Mouse (Mus musculus) MEL (cell line): ENCODE measurements around the gene Gm20390. TPM values are rescaled to one million over a fixed set of nuclear protein-coding genes. Genes with fewer than 3 reads are reported as not detected.

Experiments
- DNase-seq: peaks from one replicate; pipeline ENCODE4 v3.0.0; 2011; ENCODE audit warnings: low read depth, low spot score
- H3K27ac ChIP-seq: 2 replicates; pipeline ENCODE4 v1.5.1; 2012; ENCODE audit warnings: low read depth, mild to moderate bottlenecking, control low read depth, low read length, moderate library complexity; ENCODE audit not compliant: control insufficient read depth
- H3K27me3 ChIP-seq, 2 experiments: fragments of 150-350 bp in 1 of 2; sonication (generic) in 1 of 2; 2 replicates each; pipeline ENCODE4 v1.6.1; 2012; ENCODE audit warnings: low read length in 2 of 2, mild to moderate bottlenecking in 2 of 2, improper control_type of control experiment in 1 of 2, moderate library complexity in 1 of 2; ENCODE audit not compliant: insufficient read depth in 2 of 2, control insufficient read depth in 1 of 2
- H3K36me3 ChIP-seq, 2 experiments: 2 replicates each; pipeline ENCODE4 v1.6.1; 2012 to 2014; ENCODE audit warnings: low read length in 2 of 2, improper control_type of control experiment in 1 of 2, inconsistent platforms in 1 of 2, mild to moderate bottlenecking in 1 of 2; ENCODE audit not compliant: insufficient read depth in 2 of 2, control insufficient read depth in 1 of 2
- H3K4me1 ChIP-seq, 2 experiments: fragments of 150-350 bp in 1 of 2; sonication (generic) in 1 of 2; 2 replicates each; pipeline ENCODE4 v1.6.1; 2012; ENCODE audit warnings: low read length in 2 of 2, improper control_type of control experiment in 1 of 2, mild to moderate bottlenecking in 1 of 2; ENCODE audit not compliant: insufficient read depth in 2 of 2, control insufficient read depth in 1 of 2
- H3K4me3 ChIP-seq, 2 experiments: fragments of 150-350 bp in 1 of 2; sonication (generic) in 1 of 2; 2 replicates each; pipeline ENCODE4 v1.5.1; 2012; ENCODE audit warnings: low read depth in 2 of 2, low read length in 2 of 2, mild to moderate bottlenecking in 2 of 2, moderate library complexity in 2 of 2, control low read depth in 1 of 2, improper control_type of control experiment in 1 of 2; ENCODE audit not compliant: control insufficient read depth in 1 of 2, insufficient read depth in 1 of 2
- H3K79me2 ChIP-seq: 2 replicates; pipeline ENCODE4 v1.6.1; 2012; ENCODE audit warnings: mild to moderate bottlenecking, low read length, moderate library complexity; ENCODE audit not compliant: control insufficient read depth, poor library complexity, insufficient read depth
- H3K9ac ChIP-seq: 2 replicates; pipeline ENCODE4 v1.6.1; 2012; ENCODE audit warnings: low read depth, mild to moderate bottlenecking, control low read depth, low read length, moderate library complexity; ENCODE audit not compliant: control insufficient read depth, poor library complexity, severe bottlenecking
- H3K9me3 ChIP-seq: fragments of 150-350 bp; sonication (generic); replicated peaks from 2 replicates; pipeline ENCODE4 v1.6.1; 2012; ENCODE audit warnings: mild to moderate bottlenecking, low read length, improper control_type of control experiment, moderate library complexity; ENCODE audit not compliant: insufficient read depth
- BHLHE40 ChIP-seq: IDR thresholded peaks from 2 replicates; pipeline ENCODE4 v1.6.1; 2012; ENCODE audit warnings: low read depth, mild to moderate bottlenecking, inconsistent platforms, low read length, improper control_type of control experiment, borderline replicate concordance
- CHD1 ChIP-seq: IDR thresholded peaks from 2 replicates; pipeline ENCODE4 v1.6.1; 2012; ENCODE audit warnings: low read depth, mild to moderate bottlenecking, inconsistent platforms, low read length, improper control_type of control experiment
- CTCF ChIP-seq, 3 experiments: IDR thresholded peaks in 2 of 3; conservative IDR thresholded peaks in 1 of 3; 2 replicates each; pipeline ENCODE4 v1.5.1; 2011 to 2012; ENCODE audit warnings: low read length in 3 of 3, low read depth in 2 of 3, mild to moderate bottlenecking in 2 of 3, improper control_type of control experiment in 1 of 3, inconsistent platforms in 1 of 3, mixed read lengths in 1 of 3, moderate library complexity in 1 of 3; ENCODE audit not compliant: control insufficient read depth in 1 of 3, insufficient read depth in 1 of 3, poor library complexity in 1 of 3, severe bottlenecking in 1 of 3
- E2F4 ChIP-seq: IDR thresholded peaks from 2 replicates; pipeline ENCODE4 v1.6.1; 2011; ENCODE audit warnings: low read depth, low read length, improper control_type of control experiment, borderline replicate concordance
- ELF1 ChIP-seq: IDR thresholded peaks from 2 replicates; pipeline ENCODE4 v1.6.1; 2014; ENCODE audit warnings: low read depth, mild to moderate bottlenecking, inconsistent platforms, low read length, improper control_type of control experiment, moderate library complexity
- EP300 ChIP-seq, 2 experiments: IDR thresholded peaks; 2 replicates each; pipeline ENCODE4 v1.6.1; 2011; ENCODE audit warnings: improper control_type of control experiment in 2 of 2, low read length in 2 of 2, low read depth in 1 of 2, mild to moderate bottlenecking in 1 of 2
- GABPA ChIP-seq: IDR thresholded peaks from 2 replicates; pipeline ENCODE4 v1.6.1; 2012; ENCODE audit warnings: low read depth, mild to moderate bottlenecking, inconsistent platforms, low read length, improper control_type of control experiment, moderate library complexity
- GATA1 ChIP-seq: IDR thresholded peaks from 2 replicates; pipeline ENCODE4 v1.6.1; 2011; ENCODE audit warnings: low read depth, low read length, improper control_type of control experiment
- JUND ChIP-seq: IDR thresholded peaks from 2 replicates; pipeline ENCODE4 v1.6.1; 2011; ENCODE audit warnings: low read depth, mild to moderate bottlenecking, improper control_type of control experiment, low read length
- KAT2A ChIP-seq: conservative IDR thresholded peaks from 2 replicates; pipeline ENCODE4 v1.6.1; 2012; ENCODE audit warnings: low read depth, low read length, improper control_type of control experiment, inconsistent platforms
- MAFK ChIP-seq: IDR thresholded peaks from 2 replicates; pipeline ENCODE4 v1.6.1; 2011; ENCODE audit warnings: low read depth, mild to moderate bottlenecking, low read length, improper control_type of control experiment, borderline replicate concordance
- MAX ChIP-seq: IDR thresholded peaks from 2 replicates; pipeline ENCODE4 v1.6.1; 2011; ENCODE audit warnings: low read length, improper control_type of control experiment
- MAZ ChIP-seq: IDR thresholded peaks from 2 replicates; pipeline ENCODE4 v1.6.1; 2012; ENCODE audit warnings: low read depth, mild to moderate bottlenecking, inconsistent platforms, low read length, improper control_type of control experiment
- MEF2A ChIP-seq: IDR thresholded peaks from 2 replicates; pipeline ENCODE4 v1.6.1; 2014; ENCODE audit warnings: low read depth, mild to moderate bottlenecking, inconsistent platforms, low read length, improper control_type of control experiment; ENCODE audit not compliant: poor library complexity, insufficient replicate concordance, severe bottlenecking; ENCODE audit errors: extremely low read depth
- MXI1 ChIP-seq: IDR thresholded peaks from 2 replicates; pipeline ENCODE4 v1.6.1; 2011; ENCODE audit warnings: mild to moderate bottlenecking, low read depth, low read length, improper control_type of control experiment
- MYC ChIP-seq: IDR thresholded peaks from 2 replicates; pipeline ENCODE4 v1.6.1; 2011; ENCODE audit warnings: low read depth, mild to moderate bottlenecking, low read length, improper control_type of control experiment, moderate library complexity
- NELFE ChIP-seq: IDR thresholded peaks from 2 replicates; pipeline ENCODE4 v1.6.1; 2011; ENCODE audit warnings: low read depth, low read length, improper control_type of control experiment
- POLR2A ChIP-seq, 2 experiments: IDR thresholded peaks; 2 replicates each; pipeline ENCODE4 v1.6.1; 2011 to 2012; ENCODE audit warnings: low read length in 2 of 2, mild to moderate bottlenecking in 2 of 2, control low read depth in 1 of 2, improper control_type of control experiment in 1 of 2, low read depth in 1 of 2, moderate library complexity in 1 of 2; ENCODE audit not compliant: control insufficient read depth in 1 of 2, insufficient read depth in 1 of 2, poor library complexity in 1 of 2
- RAD21 ChIP-seq: IDR thresholded peaks from 2 replicates; pipeline ENCODE4 v1.6.1; 2011; ENCODE audit warnings: mild to moderate bottlenecking, low read depth, low read length, improper control_type of control experiment
- RCOR1 ChIP-seq: IDR thresholded peaks from 2 replicates; pipeline ENCODE4 v1.6.1; 2012; ENCODE audit warnings: low read depth, mild to moderate bottlenecking, inconsistent platforms, low read length, improper control_type of control experiment
- SMC3 ChIP-seq: IDR thresholded peaks from 2 replicates; pipeline ENCODE4 v1.6.1; 2011; ENCODE audit warnings: low read depth, low read length, improper control_type of control experiment
- TAL1 ChIP-seq: IDR thresholded peaks from 2 replicates; pipeline ENCODE4 v1.6.1; 2012; ENCODE audit warnings: mild to moderate bottlenecking, inconsistent platforms, low read length, moderate library complexity, mixed read lengths
- TBP ChIP-seq: IDR thresholded peaks from 2 replicates; pipeline ENCODE4 v1.8.0; 2011; ENCODE audit warnings: low read depth, low read length, improper control_type of control experiment
- TCF12 ChIP-seq: IDR thresholded peaks from 2 replicates; pipeline ENCODE4 v1.6.1; 2014; ENCODE audit warnings: low read depth, mild to moderate bottlenecking, inconsistent platforms, low read length, improper control_type of control experiment, moderate library complexity
- UBTF ChIP-seq: IDR thresholded peaks from 2 replicates; pipeline ENCODE4 v1.6.1; 2012; ENCODE audit warnings: low read depth, mild to moderate bottlenecking, inconsistent platforms, low read length, improper control_type of control experiment, moderate library complexity, borderline replicate concordance; ENCODE audit not compliant: insufficient read depth
- ZC3H11A ChIP-seq: IDR thresholded peaks from 2 replicates; pipeline ENCODE4 v1.6.1; 2012; ENCODE audit warnings: low read depth, mild to moderate bottlenecking, inconsistent platforms, low read length, improper control_type of control experiment
- ZNF384 ChIP-seq: IDR thresholded peaks from 2 replicates; pipeline ENCODE4 v1.6.1; 2012; ENCODE audit warnings: low read depth, mild to moderate bottlenecking, inconsistent platforms, low read length, improper control_type of control experiment
- polyA plus RNA-seq, 2 experiments: library from polyadenylated mRNA; stranded (reverse) in 1 of 2; unstranded in 1 of 2; fragments of >175 nt in 1 of 2; fragments of >200 nt in 1 of 2; gene quantifications; 2 replicates each; pipeline versions ENCODE4 v1.2.1 to v1.2.4; 2012; ENCODE audit warnings: low replicate concordance in 2 of 2, low read depth in 1 of 2; ENCODE audit not compliant: insufficient read length in 2 of 2, insufficient read depth in 1 of 2, missing spikeins in 1 of 2
- total RNA-seq: library from RNA; depleted of rRNA; stranded (reverse); fragments of 300-350 nt; gene quantifications from 2 replicates; pipeline ENCODE4 v1.2.3, GENCODE M21; 2012

Gm20390 gene
- total and polyA plus RNA-seq, 3 experiments = 673 to 760 TPM; not detected in 1

DNA sequence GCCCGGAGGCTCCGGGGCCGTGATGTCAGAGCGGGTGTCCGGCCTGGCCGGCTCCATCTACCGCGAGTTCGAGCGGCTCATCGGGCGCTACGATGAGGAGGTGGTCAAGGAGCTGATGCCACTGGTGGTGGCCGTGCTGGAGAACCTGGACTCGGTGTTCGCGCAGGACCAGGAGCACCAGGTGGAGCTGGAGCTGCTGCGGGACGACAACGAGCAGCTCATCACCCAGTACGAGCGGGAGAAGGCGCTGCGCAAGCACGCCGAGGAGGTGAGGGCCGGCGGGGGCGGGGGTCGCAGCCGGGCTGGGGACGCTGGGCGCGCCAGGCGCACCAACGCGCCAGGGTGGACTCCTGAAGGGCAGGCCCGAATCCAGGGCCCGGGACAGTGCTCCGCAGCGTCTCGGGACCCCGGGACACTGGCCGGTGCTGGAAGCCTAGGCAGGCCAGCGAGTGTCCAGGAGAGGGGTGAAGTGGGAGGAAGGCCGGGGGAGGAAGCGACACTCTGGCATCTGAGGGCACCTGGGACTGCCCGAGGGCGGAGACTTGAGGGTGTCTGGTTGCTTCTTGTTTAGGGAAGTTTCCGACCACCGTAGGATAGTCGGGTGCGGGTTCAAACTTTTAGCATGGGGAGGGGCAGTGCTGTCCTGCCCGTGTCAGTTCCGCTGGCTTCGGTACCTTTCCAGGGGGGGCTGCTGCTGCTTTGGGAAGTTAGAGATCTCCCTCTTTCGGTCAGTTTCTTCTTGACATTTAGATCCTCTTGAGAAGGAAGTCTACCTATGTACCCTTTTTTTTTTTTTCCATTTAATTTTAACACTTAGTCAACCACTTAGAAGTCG lies 28.4 kb upstream of the Gm20390 start:
- peaks cover 44% of the 10 kb centered on the region for H3K79me2 ChIP-seq
- peak; percentile 83 for DNase-seq
- H3K27me3 ChIP-seq = no peaks in the 10 kb centered on the region
- H3K27ac ChIP-seq = peak overlapping the region; percentile 67
- H3K4me1 ChIP-seq = peaks cover 6 to 15% of the 10 kb centered on the region in 2 experiments
- H3K4me3 ChIP-seq = peak overlapping the region; percentile 85 to 99
- H3K9me3 ChIP-seq = no peaks in the 10 kb centered on the region
- H3K36me3 ChIP-seq = peaks cover 0 to 12% of the 10 kb centered on the region in 2 experiments; a peak in 2 of 4 replicates
- no peak for TF ChIP-seq ZC3H11A
- TF ChIP-seq ELF1 = peak; percentile 66; the same call in 1 of the 2 replicates
- TF ChIP-seq TCF12 = 0 out of 2 replicates have a peak, but pooled peaks have one; percentile 15
- no peak for TF ChIP-seq E2F4
- 0 out of 2 replicates have a peak, but pooled peaks have one; percentile 15 for TF ChIP-seq MXI1
- 0 out of 2 replicates have a peak, but pooled peaks have one; percentile 16 for TF ChIP-seq MYC
- 0 out of 6 replicates have a peak, but pooled peaks of 1 of the 3 experiments have one; percentile 5 for TF ChIP-seq CTCF (IDR thresholded peaks at IDR 0.05 in 2 of 3, conservative IDR thresholded peaks at IDR 0.05 in 1 of 3; ENCODE audit: control insufficient read depth in 1 of 3, insufficient read depth in 1 of 3, low read depth in 2 of 3, low read length in 3 of 3, poor library complexity in 1 of 3, severe bottlenecking in 1 of 3)
- TF ChIP-seq UBTF = 0 out of 2 replicates have a peak, but pooled peaks have one; percentile 93
- TF ChIP-seq EP300 (IDR thresholded peaks at IDR 0.05; ENCODE audit: low read depth in 1 of 2, low read length in 2 of 2) = 0 out of 4 replicates have a peak, but pooled peaks of 1 of the 2 experiments have one; percentile 15
- peak; percentile 38; the same call in 1 of the 2 replicates for TF ChIP-seq NELFE
- TF ChIP-seq RAD21 = no peak
- peak; percentile 73 for TF ChIP-seq ZNF384
- TF ChIP-seq GATA1 = no peak
- 0 out of 2 replicates have a peak, but pooled peaks have one; percentile 78 for TF ChIP-seq CHD1
- TF ChIP-seq TBP = peak; percentile 50; the same call in 1 of the 2 replicates
- peak overlapping the region; percentile 97 for H3K9ac ChIP-seq

DNA sequence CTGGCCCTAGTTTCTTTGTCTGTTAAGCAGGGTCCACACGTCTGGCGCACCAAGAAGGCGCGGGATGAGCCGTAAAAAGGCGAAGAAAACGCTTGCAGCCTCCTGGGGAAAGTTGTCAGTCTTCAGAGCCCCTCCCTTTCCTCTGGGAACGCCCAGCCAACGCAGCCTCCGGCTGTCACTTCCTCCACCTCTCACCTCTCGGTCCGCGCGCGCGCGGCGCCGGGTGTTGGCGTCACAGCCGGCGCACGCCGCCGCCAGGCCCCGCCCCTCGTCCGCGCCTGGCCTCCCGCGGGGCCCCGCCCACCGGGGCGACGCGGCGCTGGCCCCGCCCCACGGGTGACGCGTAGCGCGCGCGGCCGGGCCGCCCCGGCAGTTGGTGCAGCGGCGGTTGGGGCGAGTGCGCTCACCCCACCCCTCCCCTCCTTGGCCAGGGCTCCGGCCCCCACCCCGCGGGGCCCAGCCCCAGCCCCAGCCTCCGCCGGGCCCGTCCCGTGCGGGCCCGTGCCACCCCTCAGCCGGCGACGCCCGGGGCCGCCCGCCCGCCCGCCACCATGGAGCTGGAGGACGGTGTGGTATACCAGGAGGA lies 27.7 kb upstream of the Gm20390 start, which contains the start of gene Spag9:
TSS of gene Spag9 (plus strand) at position 372 of the 586 bp plus-strand sequence.
- peaks cover 0 to 12% of the 10 kb centered on the region in 2 experiments; a peak in 2 of 4 replicates for H3K36me3 ChIP-seq
- peaks cover 42% of the 10 kb centered on the region for H3K79me2 ChIP-seq
- H3K27ac ChIP-seq = peak within 1 kb of the TSS; percentile 91
- DNase-seq = peak; percentile 98
- H3K4me1 ChIP-seq = peaks cover 6 to 15% of the 10 kb centered on the region in 2 experiments
- peak within 1 kb of the TSS; percentile 97 for H3K9ac ChIP-seq
- no peaks in the 10 kb centered on the region for H3K9me3 ChIP-seq
- H3K4me3 ChIP-seq = peak within 1 kb of the TSS; percentile 85 to 99
- no peaks in the 10 kb centered on the region for H3K27me3 ChIP-seq
- TF ChIP-seq UBTF (no peak), TCF12 (peak; percentile 65), MYC (0 out of 2 replicates have a peak, but pooled peaks have one; percentile 32), EP300 (IDR thresholded peaks at IDR 0.05; ENCODE audit: low read depth in 1 of 2, low read length in 2 of 2) (0 out of 4 replicates have a peak, but pooled peaks of 1 of the 2 experiments have one; percentile 19), POLR2A (IDR thresholded peaks at IDR 0.05; ENCODE audit: control insufficient read depth in 1 of 2, insufficient read depth in 1 of 2, low read depth in 1 of 2, low read length in 2 of 2, poor library complexity in 1 of 2) (peak; percentile 52 to 91; a peak in 3 of 4 replicates), BHLHE40 (no peak), KAT2A (no peak; the same call in 1 of the 2 replicates), ZNF384 (no peak), JUND (no peak), MAX (peak; percentile 83), MEF2A (no peak), MAZ (peak; percentile 86), ELF1 (peak; percentile 83), SMC3 (no peak), TAL1 (no peak), RCOR1 (no peak), MAFK (no peak), GABPA (no peak)
